Mouse (Mus musculus): ENCODE data around the gene Leprot. TPM values are rescaled to one million over a fixed set of nuclear protein-coding genes. Genes with fewer than 3 reads are reported as not detected.

The Leprot gene
- polyA plus RNA-seq, 1 experiment from 2014 or later = 77.5 TPM

DNA sequence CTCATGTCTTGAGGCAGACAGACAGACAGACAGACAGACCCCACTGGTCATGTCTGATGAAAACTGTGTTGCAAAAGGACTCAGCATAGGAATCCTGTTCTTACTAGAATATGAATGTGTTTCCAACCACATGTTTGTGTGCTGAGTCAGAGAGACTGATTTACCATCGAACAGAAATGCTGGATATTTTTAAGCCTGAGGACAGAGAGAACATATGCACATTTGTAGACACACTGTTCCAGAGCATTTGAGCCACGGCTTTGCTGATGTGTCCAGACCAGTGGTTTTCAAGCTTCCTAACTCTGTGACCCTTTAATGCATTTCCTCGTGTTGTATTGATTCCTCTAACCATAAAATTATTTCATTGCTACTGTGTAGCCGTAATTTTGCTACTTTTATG lies 4.3 kb upstream of the Leprot start:
- 81% methylated on average over 4 of the region's 4 CpGs for WGBS

GRCm38 (mm10) chr4:101646857-101647195 lies 692 bp upstream of the Leprot start:
- Histone ChIP-seq H3K36me3 (no peaks in the 10 kb centered on the region), H3K4me3 (replicated peaks) (peak overlapping the region; percentile 92), H3K4me1 (peaks cover 18% of the 10 kb centered on the region), H3K9ac (replicated peaks) (0 out of 2 replicates have a peak overlapping the region, but pooled peaks have one; percentile 31), H3K4me2 (peak overlapping the region; percentile 63), H3K27me3 (replicated peaks) (no peaks in the 10 kb centered on the region), H3K27ac (replicated peaks) (peak overlapping the region; percentile 97), H3K9me3 (replicated peaks) (no peaks in the 10 kb centered on the region)
- WGBS = under 1% methylated on average over 8 of the region's 8 CpGs
- ATAC-seq (ENCODE audit: low FRiP score) = no peak; the same call in 1 of the 2 replicates

More for the DNA sequence above, 4.3 kb upstream of the Leprot start:
- no peak overlapping the region for H3K4me3 ChIP-seq (replicated peaks)
- peaks cover 6% of the 10 kb centered on the region for H3K4me1 ChIP-seq
- H3K27me3 ChIP-seq (replicated peaks) = no peaks in the 10 kb centered on the region
- no peak overlapping the region for H3K9ac ChIP-seq (replicated peaks)
- peaks cover 22% of the 10 kb centered on the region for H3K36me3 ChIP-seq
- H3K9me3 ChIP-seq (replicated peaks) = no peaks in the 10 kb centered on the region
- no peak for ATAC-seq (ENCODE audit: low FRiP score)
- no peak overlapping the region for H3K27ac ChIP-seq (replicated peaks)
- H3K4me2 ChIP-seq = no peak overlapping the region

DNA sequence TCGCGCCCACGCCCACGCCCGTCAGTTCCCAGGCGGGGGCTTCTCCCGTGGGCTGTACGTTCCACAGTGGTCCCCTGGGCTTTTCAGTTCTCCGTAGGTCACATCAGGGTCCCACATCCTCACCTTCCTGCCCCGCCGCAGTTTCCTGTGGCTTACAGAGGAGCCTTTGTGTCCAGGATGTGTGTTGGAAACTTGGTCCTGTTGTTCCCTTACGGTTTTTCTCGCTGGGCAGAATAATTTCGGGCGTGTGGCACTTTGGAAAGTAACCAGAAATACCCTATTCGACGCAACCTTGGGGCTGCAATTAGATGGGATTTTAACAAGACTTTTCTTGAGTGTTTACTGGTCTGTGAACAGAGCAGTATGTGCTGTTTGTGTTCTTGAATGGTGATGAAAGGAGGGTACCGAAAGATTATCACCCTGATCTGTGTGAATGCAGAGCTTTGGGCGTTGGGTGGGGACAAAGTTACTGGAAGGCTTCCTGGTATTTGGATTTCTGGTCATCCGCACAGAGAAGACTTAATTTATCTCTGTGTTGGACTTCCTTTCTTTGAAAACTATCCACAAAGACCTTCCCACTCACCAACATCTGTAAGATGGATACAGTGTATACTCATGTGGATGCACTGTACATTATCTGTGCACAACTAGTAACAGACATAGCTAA lies 591 bp downstream of the Leprot start:
- H3K4me3 ChIP-seq (replicated peaks) = peak overlapping the region; percentile 92
- H3K4me1 ChIP-seq = peaks cover 18% of the 10 kb centered on the region
- no peaks in the 10 kb centered on the region for H3K9me3 ChIP-seq (replicated peaks)
- peak overlapping the region; percentile 97 for H3K27ac ChIP-seq (replicated peaks)
- WGBS = 1% methylated on average over 20 of the region's 20 CpGs
- no peaks in the 10 kb centered on the region for H3K36me3 ChIP-seq
- H3K4me2 ChIP-seq = peak overlapping the region; percentile 63
- no peak for ATAC-seq (ENCODE audit: low FRiP score)
- H3K9ac ChIP-seq (replicated peaks) = peak overlapping the region; percentile 92
- H3K27me3 ChIP-seq (replicated peaks) = no peaks in the 10 kb centered on the region

GRCm38 (mm10) chr4:101648745-101649144 lies 1.2 kb downstream of the Leprot start:
- WGBS = 64% methylated on average over 1 of the region's 1 CpGs

GRCm38 (mm10) chr4:101650961-101651360 lies 3.4 kb downstream of the Leprot start:
- H3K9me3 ChIP-seq (replicated peaks) = no peaks in the 10 kb centered on the region
- no peaks in the 10 kb centered on the region for H3K36me3 ChIP-seq
- H3K9ac ChIP-seq (replicated peaks) = no peak overlapping the region
- H3K4me3 ChIP-seq (replicated peaks) = no peak overlapping the region
- 95% methylated on average over 2 of the region's 2 CpGs for WGBS
- no peak overlapping the region for H3K4me2 ChIP-seq
- no peaks in the 10 kb centered on the region for H3K27me3 ChIP-seq (replicated peaks)
- no peak for ATAC-seq (ENCODE audit: low FRiP score)
- peaks cover 18% of the 10 kb centered on the region for H3K4me1 ChIP-seq
- no peak overlapping the region for H3K27ac ChIP-seq (replicated peaks)

More at GRCm38 (mm10) chr4:101648745-101649144, 1.2 kb downstream of the Leprot start:
- no peak for ATAC-seq (ENCODE audit: low FRiP score)
- H3K9me3 ChIP-seq (replicated peaks) = no peaks in the 10 kb centered on the region
- H3K36me3 ChIP-seq = no peaks in the 10 kb centered on the region
- H3K9ac ChIP-seq (replicated peaks) = no peak overlapping the region
- peaks cover 18% of the 10 kb centered on the region for H3K4me1 ChIP-seq
- peak overlapping the region; percentile 92 for H3K4me3 ChIP-seq (replicated peaks)
- no peaks in the 10 kb centered on the region for H3K27me3 ChIP-seq (replicated peaks)
- H3K4me2 ChIP-seq = peak overlapping the region; percentile 63
- H3K27ac ChIP-seq (replicated peaks) = peak overlapping the region; percentile 97; the same call in 1 of the 2 replicates

DNA sequence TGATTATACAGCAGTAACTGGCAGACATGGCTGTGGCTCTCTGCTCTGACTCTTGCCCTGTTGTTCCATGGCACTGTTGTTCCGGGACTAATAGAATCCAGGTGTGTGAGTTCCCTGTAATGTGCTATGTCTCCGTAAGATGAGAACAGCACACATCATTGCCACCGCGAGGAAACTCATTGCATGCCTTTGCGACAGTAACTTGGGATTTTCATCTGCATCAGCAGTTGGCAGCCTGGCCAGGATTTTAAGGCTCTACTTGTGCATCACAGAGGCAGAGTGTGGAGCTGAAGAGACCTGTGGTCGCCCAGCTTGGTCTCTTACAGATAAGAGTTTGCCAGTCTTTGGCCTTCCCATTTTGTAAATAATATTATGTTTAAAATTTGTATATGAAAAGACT lies 6.7 kb downstream of the Leprot start:
- ATAC-seq (ENCODE audit: low FRiP score) = no peak
- Histone ChIP-seq H3K9ac (replicated peaks) (no peak overlapping the region), H3K4me2 (no peak overlapping the region), H3K4me1 (peaks cover 1% of the 10 kb centered on the region), H3K4me3 (replicated peaks) (no peak overlapping the region), H3K9me3 (replicated peaks) (no peaks in the 10 kb centered on the region), H3K36me3 (peaks cover 4% of the 10 kb centered on the region; the same call in 1 of the 2 replicates), H3K27ac (replicated peaks) (no peak overlapping the region), H3K27me3 (replicated peaks) (no peaks in the 10 kb centered on the region)
- 85% methylated on average over 6 of the region's 6 CpGs for WGBS

- Histone ChIP-seq H3K27me3 (replicated peaks) (no peaks in the 10 kb centered on the region), H3K9ac (replicated peaks) (no peak overlapping the region), H3K36me3 (peaks cover 10% of the 10 kb centered on the region), H3K4me3 (replicated peaks) (no peak overlapping the region), H3K9me3 (replicated peaks) (no peaks in the 10 kb centered on the region), H3K4me1 (no peaks in the 10 kb centered on the region), H3K27ac (replicated peaks) (no peak overlapping the region), H3K4me2 (no peak overlapping the region)
- ATAC-seq (ENCODE audit: low FRiP score) = no peak
- 79% methylated on average over 4 of the region's 4 CpGs for WGBS
These were observed 7.4 kb downstream of the Leprot start for GRCm38 (mm10) chr4:101654788-101655414.

- Histone ChIP-seq H3K27ac (replicated peaks) (no peak overlapping the region), H3K4me1 (no peaks in the 10 kb centered on the region), H3K4me3 (replicated peaks) (no peak overlapping the region), H3K9ac (replicated peaks) (no peak overlapping the region), H3K4me2 (no peak overlapping the region), H3K9me3 (replicated peaks) (no peaks in the 10 kb centered on the region), H3K27me3 (replicated peaks) (no peaks in the 10 kb centered on the region), H3K36me3 (peaks cover 10% of the 10 kb centered on the region)
- WGBS = 96% methylated on average over 7 of the region's 7 CpGs
- no peak for ATAC-seq (ENCODE audit: low FRiP score)
These were observed 7.9 kb downstream of the Leprot start for GRCm38 (mm10) chr4:101655415-101655790.

- no peaks in the 10 kb centered on the region for H3K9me3 ChIP-seq (replicated peaks)
- ATAC-seq (ENCODE audit: low FRiP score) = no peak
These were observed 8.5 kb downstream of the Leprot start for GRCm38 (mm10) chr4:101656056-101656455.

DNA sequence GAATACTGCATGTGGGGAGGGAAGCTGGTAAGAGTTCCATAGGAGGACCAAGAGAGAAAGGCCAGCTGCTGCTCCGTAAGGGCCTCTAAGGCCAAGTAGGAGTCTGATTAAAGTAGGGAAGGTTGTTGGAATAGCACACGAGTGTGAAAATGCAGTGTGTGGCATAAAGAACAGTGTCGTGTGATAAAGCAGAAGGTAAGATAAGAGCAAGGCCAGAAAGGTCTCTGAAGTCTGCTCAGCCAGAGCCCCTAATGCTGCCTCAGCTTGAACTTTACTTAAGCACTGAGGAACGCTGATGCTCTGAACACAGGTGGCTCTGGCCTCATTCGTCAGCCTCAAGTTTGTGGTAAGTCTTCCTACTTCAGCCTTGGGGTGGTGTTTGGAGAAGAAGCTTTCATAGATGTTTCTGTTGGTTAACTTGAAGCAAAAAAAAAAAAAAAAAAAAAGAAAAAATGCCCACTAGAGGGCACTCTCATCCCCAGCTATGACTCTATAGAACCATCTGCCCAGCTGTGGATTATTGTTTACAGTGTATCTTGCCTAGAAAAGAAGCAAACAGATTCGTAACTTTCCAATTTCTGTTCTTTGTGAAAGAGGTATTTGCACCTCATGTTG lies 9.5 kb downstream of the Leprot start:
- no peaks in the 10 kb centered on the region for H3K4me1 ChIP-seq
- 61% methylated on average over 6 of the region's 6 CpGs for WGBS
- H3K9me3 ChIP-seq (replicated peaks) = no peaks in the 10 kb centered on the region
- no peak overlapping the region for H3K9ac ChIP-seq (replicated peaks)
- H3K4me2 ChIP-seq = no peak overlapping the region
- peaks cover 10% of the 10 kb centered on the region for H3K36me3 ChIP-seq
- no peak; the same call in 1 of the 2 replicates for ATAC-seq (ENCODE audit: low FRiP score)
- no peak overlapping the region for H3K27ac ChIP-seq (replicated peaks)
- H3K27me3 ChIP-seq (replicated peaks) = no peaks in the 10 kb centered on the region
- no peak overlapping the region for H3K4me3 ChIP-seq (replicated peaks)

More at GRCm38 (mm10) chr4:101656056-101656455, 8.5 kb downstream of the Leprot start:
- no peak overlapping the region for H3K4me3 ChIP-seq (replicated peaks)
- H3K27me3 ChIP-seq (replicated peaks) = no peaks in the 10 kb centered on the region
- WGBS = 88% methylated on average over 15 of the region's 15 CpGs
- peaks cover 10% of the 10 kb centered on the region for H3K36me3 ChIP-seq
- H3K4me2 ChIP-seq = no peak overlapping the region
- no peak overlapping the region for H3K27ac ChIP-seq (replicated peaks)
- H3K4me1 ChIP-seq = no peaks in the 10 kb centered on the region
- no peak overlapping the region for H3K9ac ChIP-seq (replicated peaks)

- Histone ChIP-seq H3K27me3 (replicated peaks) (no peaks in the 10 kb centered on the region), H3K4me3 (replicated peaks) (no peak overlapping the region), H3K4me2 (no peak overlapping the region), H3K9me3 (replicated peaks) (no peaks in the 10 kb centered on the region), H3K9ac (replicated peaks) (no peak overlapping the region), H3K27ac (replicated peaks) (no peak overlapping the region), H3K36me3 (peaks cover 12% of the 10 kb centered on the region), H3K4me1 (0 out of 2 replicates have a peak, but pooled peaks cover 1% of the 10 kb centered on the region)
- ATAC-seq (ENCODE audit: low FRiP score) = no peak
- WGBS = 72% methylated on average over 9 of the region's 9 CpGs
These were observed 16.7 kb downstream of the Leprot start for GRCm38 (mm10) chr4:101664160-101664750.
